Mouse (Mus musculus) midbrain, embryonic 10.5 days (tissue): ENCODE measurements around the gene Gm45021. TPM values are rescaled to one million over a fixed set of nuclear protein-coding genes. Genes with fewer than 3 reads are reported as not detected.
"Not testable (repeated sequence)": the region's sequence is repeated elsewhere in the genome, so short reads cannot be mapped to it uniquely, and the experiment has no call there.

Experiments
- DNase-seq: peaks from one replicate; pipeline ENCODE4 v3.0.0-alpha.2; 2017; ENCODE audit warnings: low spot score
- H3K27ac ChIP-seq: fragments of 300-500 bp; sonication (generic); replicated peaks from 2 replicates; pipeline ENCODE4 v1.5.1; 2016; ENCODE audit warnings: mild to moderate bottlenecking
- H3K27me3 ChIP-seq: fragments of 300-500 bp; sonication (generic); 2 replicates; pipeline ENCODE4 v1.6.1; 2016; ENCODE audit warnings: low read depth, mild to moderate bottlenecking; ENCODE audit not compliant: poor library complexity, severe bottlenecking
- H3K36me3 ChIP-seq: fragments of 300-500 bp; sonication (generic); 2 replicates; pipeline ENCODE4 v1.6.1; 2016; ENCODE audit warnings: mild to moderate bottlenecking, moderate library complexity
- H3K4me1 ChIP-seq: fragments of 300-500 bp; sonication (generic); 2 replicates; pipeline ENCODE4 v1.6.1; 2016
- H3K4me3 ChIP-seq: fragments of 300-500 bp; sonication (generic); 2 replicates; pipeline ENCODE4 v1.5.1; 2016; ENCODE audit warnings: mild to moderate bottlenecking, moderate library complexity
- H3K9me3 ChIP-seq: fragments of 300-500 bp; sonication (generic); replicated peaks from 2 replicates; pipeline ENCODE4 v1.6.1; 2016; ENCODE audit warnings: mild to moderate bottlenecking
- WGBS: fragments of 180-500 bp; shearing (Covaris S2); methylation state at CpG from one replicate; pipeline ENCODE4 v1.1.7; 2016; 5-methylcytosine and 5-hydroxymethylcytosine counted together
- polyA plus RNA-seq: library from polyadenylated mRNA; unstranded; fragments of >200 nt; fragmentation: Nextera tagmentation; extraction: Ambion mirVana; gene quantifications from 2 replicates; pipeline ENCODE4 v1.2.1, GENCODE M21; 2016

The Gm45021 gene
- polyA plus RNA-seq, 1 experiment from 2014 or later: not detected

DNA sequence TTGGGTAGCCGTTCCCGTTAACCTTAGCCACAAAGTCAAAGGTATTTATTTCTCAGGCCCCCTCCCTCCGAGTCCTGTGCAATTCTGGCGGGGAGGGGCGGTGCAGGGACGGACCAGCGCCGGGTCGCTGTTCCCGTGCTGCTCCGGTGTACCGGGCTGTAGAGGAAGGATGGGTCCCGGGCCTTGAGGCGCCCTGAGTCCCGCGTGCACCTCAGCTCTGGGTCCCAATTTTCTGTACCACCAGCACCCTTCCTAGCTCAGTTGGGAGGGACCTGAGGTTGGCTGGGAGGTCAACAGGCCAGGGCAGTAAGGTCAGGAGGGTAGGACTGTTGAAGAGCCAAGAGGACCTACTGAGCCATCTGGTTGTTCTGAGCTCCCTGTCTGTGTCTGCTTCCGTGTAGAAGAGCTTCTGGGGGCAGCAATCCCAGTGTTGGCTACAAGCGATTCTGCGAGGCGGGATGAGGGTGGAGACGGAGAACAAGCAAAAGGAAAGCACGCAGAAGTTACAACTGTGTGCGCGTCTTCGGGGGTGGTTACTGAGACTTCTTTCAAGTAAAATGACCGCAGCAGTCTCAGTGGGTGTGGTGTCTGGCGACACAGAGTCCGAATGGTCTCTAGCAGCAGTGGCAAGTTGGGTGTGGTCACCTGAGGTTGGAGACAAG lies 12.8 kb downstream of the Gm45021 start:
- WGBS: 4% methylated on average over 28 of the region's 28 CpGs
- peaks cover 21% of the 10 kb centered on the region for H3K4me1 ChIP-seq
- peak overlapping the region; percentile 66 for H3K4me3 ChIP-seq
- H3K27me3 ChIP-seq: no peaks in the 10 kb centered on the region
- H3K27ac ChIP-seq: peak overlapping the region; percentile 94
- H3K36me3 ChIP-seq: peaks cover 41% of the 10 kb centered on the region
- peaks cover 8% of the 10 kb centered on the region for H3K9me3 ChIP-seq
- no peak for DNase-seq

DNA sequence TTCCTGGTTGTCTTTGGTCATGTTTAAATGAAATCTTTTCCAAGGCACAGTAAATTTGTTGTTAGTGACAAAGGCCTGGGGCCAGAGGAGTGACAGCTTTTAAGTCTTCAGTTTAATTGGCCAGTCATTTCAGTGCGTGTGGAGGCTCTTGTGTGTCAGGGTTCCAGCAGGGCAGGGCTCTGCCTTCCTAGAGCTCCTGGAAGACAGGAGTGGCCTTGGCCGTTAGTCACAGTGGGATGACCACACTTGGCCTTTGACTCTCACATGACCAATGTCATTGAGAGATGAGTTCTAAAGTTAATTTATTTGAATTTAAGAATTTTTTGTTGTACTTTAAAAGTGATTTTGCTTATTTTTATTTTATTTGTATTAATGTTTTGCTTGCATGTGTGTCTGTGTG lies 18.7 kb downstream of the Gm45021 start:
- Histone ChIP-seq H3K4me3 (no peak overlapping the region), H3K36me3 (peaks cover 12% of the 10 kb centered on the region), H3K27me3 (no peaks in the 10 kb centered on the region), H3K9me3 (no peaks in the 10 kb centered on the region), H3K27ac (no peak overlapping the region), H3K4me1 (no peaks in the 10 kb centered on the region; the same call in 1 of the 2 replicates)
- no peak for DNase-seq
- 84% methylated on average over 2 of the region's 2 CpGs for WGBS

DNA sequence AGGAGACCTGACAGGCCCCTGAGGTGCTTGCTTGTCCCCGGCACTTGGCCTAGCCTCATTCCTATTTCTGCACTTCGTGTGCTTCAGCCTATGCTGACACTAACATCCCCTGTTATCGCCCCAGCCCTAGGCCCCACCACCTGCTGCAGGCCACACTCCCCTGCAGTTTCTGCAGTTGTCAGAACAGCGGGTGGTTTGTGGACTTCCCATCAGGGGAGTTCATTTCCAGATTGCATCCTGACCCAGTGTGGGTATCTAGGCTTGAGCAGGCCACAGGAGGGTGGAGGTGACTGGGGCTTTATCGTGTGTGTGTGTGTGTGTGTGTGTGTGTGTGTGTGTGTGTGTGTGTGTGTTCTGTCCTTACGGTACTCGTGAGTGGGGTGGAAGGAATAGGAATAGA lies 20.1 kb downstream of the Gm45021 start:
- Histone ChIP-seq H3K4me1 (no peaks in the 10 kb centered on the region), H3K36me3 (peaks cover 26% of the 10 kb centered on the region), H3K4me3 (no peak overlapping the region), H3K27me3 (no peaks in the 10 kb centered on the region), H3K27ac (no peak overlapping the region), H3K9me3 (no peaks in the 10 kb centered on the region)
- WGBS: 58% methylated on average over 7 of the region's 7 CpGs
- no peak for DNase-seq

DNA sequence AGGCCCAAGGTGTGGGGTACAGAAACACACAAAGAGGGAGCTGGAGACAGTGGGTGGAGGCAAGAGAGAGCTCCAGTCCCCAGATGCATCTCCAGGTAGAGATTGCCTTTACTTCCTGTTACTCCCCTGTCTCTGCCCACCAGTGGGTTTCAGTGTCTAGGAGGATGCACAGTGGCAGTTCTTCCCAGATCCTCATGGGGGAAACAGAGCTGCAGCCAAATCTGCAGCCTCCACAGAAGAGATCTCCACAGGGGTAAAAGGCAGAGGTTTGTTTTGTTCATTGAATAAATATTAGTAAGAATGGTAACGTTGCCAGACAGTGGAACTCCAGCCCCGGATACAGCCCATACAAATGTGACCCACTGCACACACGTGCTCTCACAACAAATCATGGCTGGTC lies 21.2 kb downstream of the Gm45021 start:
- Histone ChIP-seq H3K36me3 (peaks cover 25% of the 10 kb centered on the region), H3K9me3 (no peaks in the 10 kb centered on the region), H3K27me3 (no peaks in the 10 kb centered on the region), H3K4me3 (no peak overlapping the region), H3K27ac (no peak overlapping the region), H3K4me1 (no peaks in the 10 kb centered on the region)
- DNase-seq: no peak
- 87% methylated on average over 3 of the region's 3 CpGs for WGBS

DNA sequence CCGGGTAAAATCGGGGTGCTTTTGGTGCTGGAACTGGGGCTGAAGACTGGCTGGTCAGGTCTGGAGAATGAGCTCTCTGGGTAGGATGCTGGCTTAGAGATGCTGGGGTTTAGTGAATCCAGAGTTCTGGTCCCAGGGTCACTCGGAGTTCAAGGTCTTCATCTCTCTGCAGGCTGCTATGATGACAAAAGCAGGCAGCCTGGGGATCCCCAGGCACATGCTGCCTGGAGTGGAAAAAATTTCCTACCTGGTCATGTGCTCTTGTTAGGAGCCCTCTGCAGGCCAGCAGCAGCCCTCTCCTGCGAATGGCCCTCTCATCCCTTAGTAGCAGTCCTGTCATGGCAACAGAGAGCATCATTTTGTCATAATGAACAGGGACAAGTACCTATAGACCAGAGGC lies 24.1 kb downstream of the Gm45021 start:
- DNase-seq: no peak
- Histone ChIP-seq H3K9me3 (no peaks in the 10 kb centered on the region), H3K27ac (no peak overlapping the region), H3K4me3 (no peak overlapping the region), H3K4me1 (no peaks in the 10 kb centered on the region), H3K36me3 (peaks cover 41% of the 10 kb centered on the region), H3K27me3 (no peaks in the 10 kb centered on the region)
- 93% methylated on average over 4 of the region's 4 CpGs for WGBS

DNA sequence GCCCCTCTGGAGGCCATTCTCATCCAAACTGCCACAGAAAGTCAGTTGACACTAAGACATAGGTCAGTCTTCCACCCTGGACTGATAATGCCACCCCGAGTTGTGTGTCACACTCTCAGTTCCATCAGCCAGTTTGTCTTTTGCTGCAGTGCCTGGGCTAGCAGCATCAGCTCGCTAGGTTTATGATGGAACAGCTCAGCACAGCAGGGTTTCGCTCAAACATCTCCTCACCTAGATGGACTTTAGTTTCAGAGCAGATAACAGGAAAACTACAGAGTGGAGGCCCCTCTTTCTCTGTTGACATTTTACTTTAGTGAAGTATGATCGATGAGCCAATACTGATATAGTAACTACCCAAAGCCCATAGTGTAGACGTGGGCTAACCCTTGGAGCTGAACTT lies 25.3 kb downstream of the Gm45021 start:
- H3K27me3 ChIP-seq: no peaks in the 10 kb centered on the region
- no peak overlapping the region for H3K4me3 ChIP-seq
- peaks cover 52% of the 10 kb centered on the region for H3K36me3 ChIP-seq
- DNase-seq: no peak
- no peaks in the 10 kb centered on the region for H3K4me1 ChIP-seq
- WGBS: 92% methylated on average over 5 of the region's 5 CpGs
- no peak overlapping the region for H3K27ac ChIP-seq
- H3K9me3 ChIP-seq: no peaks in the 10 kb centered on the region

DNA sequence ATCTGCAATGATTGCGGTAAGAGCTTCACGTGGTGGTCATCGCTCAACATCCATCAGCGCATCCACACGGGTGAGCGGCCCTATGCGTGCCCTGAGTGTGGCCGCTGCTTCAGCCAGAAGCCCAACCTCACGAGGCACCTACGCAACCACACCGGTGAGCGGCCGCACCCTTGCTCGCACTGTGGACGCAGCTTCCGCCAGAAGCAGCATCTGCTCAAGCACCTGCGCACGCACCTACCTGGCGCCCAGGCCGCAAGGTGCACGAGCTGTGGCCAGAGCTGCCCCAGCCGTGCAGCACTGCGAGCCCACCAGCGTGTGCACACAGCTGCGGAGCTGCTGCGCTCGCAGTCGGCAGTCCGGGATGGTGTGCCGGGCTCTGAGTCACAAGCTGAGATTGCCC lies 30.6 kb downstream of the Gm45021 start:
- DNase-seq: no peak
- no peaks in the 10 kb centered on the region for H3K27me3 ChIP-seq
- no peaks in the 10 kb centered on the region for H3K4me1 ChIP-seq
- no peaks in the 10 kb centered on the region for H3K9me3 ChIP-seq
- no peak overlapping the region for H3K4me3 ChIP-seq
- 92% methylated on average over 30 of the region's 30 CpGs for WGBS
- peaks cover 54% of the 10 kb centered on the region for H3K36me3 ChIP-seq
- no peak overlapping the region for H3K27ac ChIP-seq

DNA sequence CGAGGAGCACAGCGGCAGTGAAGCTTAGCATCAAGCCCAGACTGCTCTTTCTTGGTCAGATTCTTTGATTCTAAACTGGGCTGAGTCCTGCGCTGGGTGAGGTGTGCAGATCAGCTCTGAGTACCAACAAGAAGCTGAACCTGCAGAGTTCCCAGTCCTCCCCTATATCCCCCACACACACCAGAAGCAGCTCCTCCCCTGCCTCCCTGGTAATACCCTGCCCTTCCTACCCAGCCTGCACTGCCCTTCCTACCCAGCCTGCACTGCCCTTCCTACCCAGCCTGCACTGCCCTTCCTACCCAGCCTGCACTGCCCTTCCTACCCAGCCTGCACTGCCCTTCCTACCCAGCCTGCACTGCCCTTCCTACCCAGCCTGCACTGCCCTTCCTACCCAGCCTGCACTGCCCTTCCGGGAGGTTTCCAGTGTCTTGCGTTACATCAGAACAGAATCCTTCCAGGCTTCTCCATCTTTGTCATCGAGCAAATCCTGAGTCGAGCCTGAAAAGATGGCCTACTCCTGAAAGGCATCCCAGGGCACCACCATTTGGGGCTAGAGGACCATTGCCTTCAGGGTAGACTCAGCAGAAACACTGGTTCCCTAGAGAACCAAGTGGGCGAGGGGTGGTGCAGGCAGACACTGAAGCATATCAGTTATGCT lies 32.9 kb downstream of the Gm45021 start:
- Histone ChIP-seq H3K4me1 (peaks cover 11% of the 10 kb centered on the region), H3K27me3 (peaks cover 22% of the 10 kb centered on the region), H3K36me3 (peaks cover 44% of the 10 kb centered on the region)
- H3K9me3 ChIP-seq, DNase-seq, H3K27ac ChIP-seq, H3K4me3 ChIP-seq: not testable (repeated sequence)
- 87% methylated on average over 8 of the region's 8 CpGs for WGBS

DNA sequence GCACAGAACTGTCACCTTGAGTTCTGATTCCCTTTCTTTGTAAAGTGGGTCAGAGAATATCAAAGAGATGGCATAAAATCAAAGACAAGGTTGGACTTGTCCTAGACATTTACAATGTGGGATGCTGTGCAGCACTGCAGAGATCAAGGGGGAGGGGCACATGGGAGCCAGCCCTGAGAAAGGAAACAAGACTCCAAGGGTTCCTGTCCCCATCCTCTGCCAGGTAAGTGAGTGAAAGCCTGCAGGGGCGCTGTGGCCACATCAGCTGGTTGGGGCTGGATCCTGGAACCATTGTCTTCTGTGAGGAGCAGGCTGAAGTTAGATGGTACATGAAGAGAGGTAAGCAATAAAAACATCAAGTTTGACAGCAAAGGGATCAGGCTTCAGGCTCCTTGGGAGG lies 34.0 kb downstream of the Gm45021 start:
- WGBS: 32% methylated on average over 1 of the region's 1 CpGs
- H3K36me3 ChIP-seq: peaks cover 35% of the 10 kb centered on the region
- H3K4me3 ChIP-seq: no peak overlapping the region
- H3K27ac ChIP-seq: no peak overlapping the region
- H3K4me1 ChIP-seq: peaks cover 15% of the 10 kb centered on the region
- no peak for DNase-seq
- no peaks in the 10 kb centered on the region for H3K9me3 ChIP-seq
- H3K27me3 ChIP-seq: peaks cover 33% of the 10 kb centered on the region

DNA sequence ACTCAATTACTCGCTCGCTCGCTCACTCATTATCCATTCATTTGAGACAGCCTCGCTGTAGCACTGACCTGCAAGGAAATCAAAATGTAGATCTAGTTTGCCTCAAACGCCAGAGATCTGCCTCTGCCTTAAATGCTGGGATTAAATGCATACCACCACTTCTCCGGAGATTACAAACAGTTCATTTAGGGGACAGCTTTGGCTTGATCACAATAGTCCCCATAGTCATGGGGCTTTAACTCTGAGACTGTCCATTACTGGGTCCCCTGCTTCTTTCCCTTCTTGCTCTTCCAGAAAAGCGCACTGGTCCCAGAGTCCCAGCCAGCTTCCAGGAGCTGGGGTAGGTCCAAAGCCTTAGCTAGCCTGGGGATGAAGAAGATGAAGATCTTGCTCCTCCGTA lies 37.1 kb downstream of the Gm45021 start, which contains the start of gene AI854703:
Gene AI854703 (plus strand): TSS at position 301 of the 400 bp plus-strand sequence.
- Histone ChIP-seq H3K27me3 (peaks cover 63% of the 10 kb centered on the region), H3K36me3 (peaks cover 7% of the 10 kb centered on the region), H3K4me3 (peak within 1 kb of the TSS; percentile 60), H3K9me3 (no peaks in the 10 kb centered on the region), H3K27ac (peak within 1 kb of the TSS; percentile 72), H3K4me1 (peaks cover 29% of the 10 kb centered on the region)
- no peak for DNase-seq
- WGBS: 30% methylated on average over 8 of the region's 8 CpGs

DNA sequence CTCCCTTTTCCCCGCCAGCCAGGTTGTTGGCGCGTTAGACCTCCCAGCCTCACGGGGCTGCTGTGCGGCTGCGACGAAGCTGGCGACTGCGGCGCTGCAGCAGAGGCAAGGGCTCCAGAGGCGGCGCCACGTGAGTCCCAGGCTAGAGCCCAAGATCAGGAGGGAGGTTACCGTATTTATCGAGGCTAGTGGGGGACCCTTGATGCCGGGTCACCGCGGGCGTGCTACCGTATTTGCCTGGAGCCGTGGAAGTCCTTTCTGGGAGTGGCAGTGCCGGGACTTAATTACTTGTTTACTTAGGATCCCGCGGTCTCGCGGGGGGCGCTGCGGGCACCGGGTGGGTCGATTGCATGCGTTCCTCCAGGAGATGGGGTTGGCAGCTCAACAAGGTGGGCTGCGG lies 37.6 kb downstream of the Gm45021 start:
- Histone ChIP-seq H3K27ac (peak overlapping the region; percentile 72), H3K4me1 (peaks cover 29% of the 10 kb centered on the region), H3K36me3 (peaks cover 1% of the 10 kb centered on the region; the same call in 1 of the 2 replicates), H3K9me3 (no peaks in the 10 kb centered on the region), H3K4me3 (peak overlapping the region; percentile 60), H3K27me3 (peaks cover 68% of the 10 kb centered on the region)
- WGBS: under 1% methylated on average over 32 of the region's 32 CpGs
- peak; percentile 67 for DNase-seq

DNA sequence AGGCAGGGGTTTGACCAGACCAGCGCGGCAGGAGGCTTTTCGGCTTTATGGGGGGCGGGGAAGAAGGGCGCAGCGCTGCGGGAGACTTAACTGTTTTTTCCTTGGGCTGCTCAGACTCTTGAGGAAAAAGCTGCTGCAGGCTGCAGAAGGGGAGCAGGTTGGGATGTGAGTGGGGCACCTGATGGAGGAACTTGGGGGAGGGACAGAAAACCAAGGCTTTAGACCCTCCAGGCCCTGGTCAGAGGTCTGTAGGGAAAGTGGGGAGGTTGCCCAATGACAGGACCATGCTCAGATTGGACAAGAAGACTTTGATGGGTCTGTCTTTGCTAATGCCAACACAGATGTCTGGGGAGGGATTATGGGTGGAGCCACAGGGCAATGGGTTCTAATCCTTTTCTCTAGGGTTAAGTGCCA lies 38.1 kb downstream of the Gm45021 start:
- no peak for DNase-seq
- 3% methylated on average over 7 of the region's 7 CpGs for WGBS
- H3K4me3 ChIP-seq: peak overlapping the region; percentile 60
- H3K4me1 ChIP-seq: peaks cover 29% of the 10 kb centered on the region
- H3K27me3 ChIP-seq: peaks cover 69% of the 10 kb centered on the region
- no peaks in the 10 kb centered on the region for H3K36me3 ChIP-seq
- peak overlapping the region; percentile 72 for H3K27ac ChIP-seq
- H3K9me3 ChIP-seq: no peaks in the 10 kb centered on the region

DNA sequence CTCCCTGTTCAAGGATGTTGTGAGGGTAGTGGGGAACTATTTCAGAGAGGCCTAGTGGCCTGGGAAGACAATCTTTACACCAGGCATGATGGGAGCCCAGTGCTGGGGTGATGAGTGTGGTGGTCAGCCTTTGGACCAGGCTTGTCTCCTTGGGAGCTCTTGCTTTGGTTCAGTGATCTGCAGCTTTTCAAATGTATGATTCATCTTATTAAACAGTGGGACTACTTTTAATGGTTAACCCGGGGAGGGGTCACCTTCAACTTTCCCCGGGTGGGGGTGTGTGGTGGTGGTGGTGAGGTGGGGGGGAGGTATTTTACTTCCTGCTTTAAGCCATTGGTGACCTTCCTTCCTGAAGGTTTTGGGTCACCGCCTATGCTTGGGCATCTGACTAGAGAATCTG lies 39.0 kb downstream of the Gm45021 start:
- peaks cover 29% of the 10 kb centered on the region for H3K4me1 ChIP-seq
- H3K27me3 ChIP-seq: peaks cover 69% of the 10 kb centered on the region
- 82% methylated on average over 3 of the region's 3 CpGs for WGBS
- H3K9me3 ChIP-seq: no peaks in the 10 kb centered on the region
- no peaks in the 10 kb centered on the region for H3K36me3 ChIP-seq
- no peak overlapping the region for H3K27ac ChIP-seq
- no peak for DNase-seq
- H3K4me3 ChIP-seq: 0 out of 2 replicates have a peak overlapping the region, but pooled peaks have one; percentile 57
